Mouse (Mus musculus): Measurements from ENCODE around the gene Klrg2.

DNA sequence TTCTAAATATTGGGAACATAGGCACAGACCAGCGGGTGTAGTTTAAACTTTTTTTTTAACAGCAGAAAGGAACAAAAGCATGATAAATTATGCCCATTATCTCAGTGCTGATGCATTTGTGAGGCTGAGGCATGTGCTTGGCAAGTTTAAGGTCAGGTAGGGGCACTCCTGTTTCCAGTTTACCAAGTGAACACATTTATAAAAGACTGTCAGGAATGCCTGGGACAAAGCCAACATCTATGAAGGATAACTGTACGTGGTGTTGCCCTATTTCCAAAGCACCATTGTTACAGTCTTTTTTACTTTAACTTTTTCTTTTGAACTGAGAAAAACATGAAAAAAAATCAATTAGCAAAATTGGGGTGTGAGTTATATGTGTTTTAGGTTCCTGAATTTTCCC lies 27.1 kb downstream of the Klrg2 start:
- TF ChIP-seq CTCF (conservative IDR thresholded peaks at IDR 0.05; ENCODE audit: insufficient read depth, insufficient read length, low read depth, low read length) (no peak), POLR2A (IDR thresholded peaks at IDR 0.05; ENCODE audit: low read depth, low read length) (no peak)
